Mouse (Mus musculus): Measurements from ENCODE around the gene Hspb6. TPM values are rescaled to one million over a fixed set of nuclear protein-coding genes. Genes with fewer than 3 reads are reported as not detected.

Hspb6 gene
- total RNA-seq (2022) = 1,000 to 10,000 TPM in 3 of 4 experiments, 100 to 1,000 TPM in 1; 959 to 1,157 (median 1,030) TPM

DNA sequence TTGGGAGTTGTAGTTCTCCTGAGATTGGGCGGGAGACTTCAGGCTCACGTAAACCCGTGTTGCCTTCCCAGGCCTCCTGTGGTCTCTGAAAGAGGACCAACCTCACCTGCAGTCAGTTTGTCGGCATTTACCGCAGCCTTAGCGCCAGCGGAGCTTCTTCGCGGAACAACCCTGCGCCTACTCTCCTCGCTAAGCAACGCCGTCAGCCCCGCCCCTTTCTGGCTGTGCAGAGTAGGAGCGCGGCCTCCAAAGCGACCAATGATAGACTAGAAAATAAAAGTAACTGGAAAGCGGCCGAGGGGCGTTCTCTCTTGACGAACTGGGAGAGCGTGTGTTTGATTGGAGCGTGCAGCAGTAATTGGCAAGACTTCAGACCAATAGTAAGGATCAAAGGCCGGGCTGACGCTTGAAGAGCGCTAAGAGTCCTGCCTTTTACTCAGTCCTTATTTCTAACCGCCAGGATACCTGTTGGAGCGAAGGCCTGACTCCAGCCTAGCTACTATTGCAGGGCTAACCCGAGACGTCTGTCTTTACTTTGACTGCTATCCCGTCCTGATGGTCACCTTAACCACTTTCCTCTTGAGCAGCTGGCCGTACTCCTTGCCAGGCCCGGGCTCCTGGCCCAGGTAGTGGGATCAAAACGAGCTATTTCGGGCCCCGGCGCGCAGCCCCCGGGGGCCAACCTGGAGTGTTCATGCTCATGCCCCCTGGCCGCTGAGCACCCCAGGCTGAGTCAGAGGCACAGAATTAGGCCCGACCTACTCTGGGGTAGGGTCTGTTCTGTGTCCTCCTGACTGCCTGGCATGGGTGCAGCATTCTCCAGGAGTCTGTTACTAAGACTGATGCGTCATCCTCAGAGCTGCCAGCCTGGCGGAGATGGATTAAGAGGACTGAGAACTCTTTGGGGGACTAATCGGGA, at the start of gene Hspb6, which contains the start of gene Proser3:
Gene Hspb6, plus strand, starts transcription at position 77 of the 919 bp plus-strand sequence.
Gene Proser3, minus strand, starts transcription at position 198 of the 919 bp plus-strand sequence.
- peak; percentile 95 to 96 for DNase-seq (ENCODE audit: low spot score in 2 of 2)

DNA sequence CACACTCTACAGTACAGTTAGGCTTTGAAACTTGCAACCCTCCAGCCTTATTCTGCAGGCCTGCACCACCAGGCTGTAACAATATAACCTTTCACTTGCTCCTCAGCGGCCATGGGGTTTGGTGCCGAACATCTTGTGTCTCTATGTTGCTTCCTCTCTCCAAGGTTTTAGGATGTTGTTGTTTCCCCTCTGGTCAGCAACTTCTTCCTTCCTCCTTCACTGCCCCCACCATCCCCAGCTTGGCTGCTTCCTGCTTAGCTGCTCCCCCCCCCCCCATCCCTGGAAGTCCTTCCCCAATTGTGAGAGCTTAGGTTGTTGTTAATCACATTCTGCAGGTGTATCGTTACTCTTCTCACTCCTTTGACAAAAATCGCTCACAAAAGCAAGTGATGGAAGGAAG, 43.9 kb upstream of the Hspb6 start:
- DNase-seq (ENCODE audit: low spot score in 2 of 2) = no peak

DNA sequence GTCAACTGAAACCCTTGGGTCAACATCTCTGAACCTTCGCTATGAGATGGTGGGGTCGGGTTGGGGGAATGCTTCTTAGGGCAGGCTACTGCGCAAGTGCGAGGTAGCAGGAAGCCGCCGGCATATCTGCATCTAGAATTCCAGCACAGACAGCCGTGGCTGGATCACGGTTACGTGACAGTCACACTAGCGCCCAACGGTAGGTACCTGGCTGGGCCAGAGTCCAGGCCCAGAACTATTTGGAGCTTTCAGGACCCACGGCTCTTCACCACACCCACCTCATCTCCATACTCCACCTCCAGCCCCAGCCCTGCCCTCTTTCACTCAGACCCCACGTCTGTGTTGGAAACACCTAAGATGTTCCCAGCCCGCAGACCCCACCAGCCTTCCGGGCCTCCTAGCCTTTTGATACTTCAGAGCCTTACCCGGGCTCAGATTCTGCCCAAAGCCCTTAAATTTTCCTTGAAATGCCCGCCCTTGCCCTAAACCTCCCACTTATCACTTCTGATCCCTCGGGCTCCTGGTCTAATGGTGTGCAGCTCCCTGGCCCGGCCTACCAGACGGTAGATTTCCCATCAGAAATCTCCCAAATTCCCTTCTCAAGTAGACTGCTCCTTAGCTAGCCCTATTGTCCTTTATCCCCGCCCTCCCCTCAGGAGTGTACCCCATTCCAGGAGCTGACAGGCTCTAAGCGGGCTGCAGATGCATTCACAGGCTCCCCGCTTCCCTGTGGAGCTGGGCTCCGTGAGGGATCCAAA, 36.8 kb upstream of the Hspb6 start:
- DNase-seq (ENCODE audit: low spot score in 2 of 2) = no peak

DNA sequence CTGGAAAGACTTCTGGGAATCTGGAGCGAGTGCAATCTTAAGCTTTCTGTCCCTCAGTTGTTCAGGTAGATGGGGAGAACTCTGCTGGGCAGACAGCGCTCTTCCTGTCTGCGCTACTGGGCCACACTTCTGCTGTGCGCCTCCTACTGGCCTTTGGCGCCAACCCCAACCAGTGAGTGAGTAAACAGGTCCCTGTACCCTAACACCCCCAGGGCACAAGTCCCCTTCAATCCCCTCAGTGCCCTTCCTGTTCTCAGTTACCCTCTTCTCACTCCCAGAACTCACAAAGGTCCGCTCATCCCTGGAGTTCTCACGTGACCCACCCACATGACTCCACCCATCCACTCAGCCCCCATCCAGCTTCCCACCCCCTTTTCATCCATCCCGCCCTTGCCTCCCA, 33.7 kb upstream of the Hspb6 start:
- no peak for DNase-seq (ENCODE audit: low spot score in 2 of 2)

DNA sequence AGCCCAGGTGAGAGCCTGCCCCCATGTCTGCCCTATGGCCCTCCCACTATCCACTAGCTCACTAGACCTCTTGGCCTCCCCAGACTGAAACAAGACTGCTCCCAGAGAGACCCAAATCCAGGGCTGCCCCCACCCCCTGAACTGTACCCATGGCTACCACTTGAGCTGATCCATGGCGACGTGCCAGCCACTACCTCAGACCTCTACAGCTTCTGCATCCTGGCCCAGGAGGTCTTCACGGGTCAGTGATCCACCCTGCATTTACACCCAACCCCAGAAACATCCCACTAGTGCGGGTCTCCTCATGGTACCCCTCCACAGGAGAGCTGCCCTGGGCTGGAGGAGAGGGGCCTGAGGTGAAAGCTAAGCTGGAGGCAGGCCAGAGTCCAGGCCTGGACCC, 31.6 kb upstream of the Hspb6 start:
- DNase-seq (ENCODE audit: low spot score in 2 of 2) = no peak

DNA sequence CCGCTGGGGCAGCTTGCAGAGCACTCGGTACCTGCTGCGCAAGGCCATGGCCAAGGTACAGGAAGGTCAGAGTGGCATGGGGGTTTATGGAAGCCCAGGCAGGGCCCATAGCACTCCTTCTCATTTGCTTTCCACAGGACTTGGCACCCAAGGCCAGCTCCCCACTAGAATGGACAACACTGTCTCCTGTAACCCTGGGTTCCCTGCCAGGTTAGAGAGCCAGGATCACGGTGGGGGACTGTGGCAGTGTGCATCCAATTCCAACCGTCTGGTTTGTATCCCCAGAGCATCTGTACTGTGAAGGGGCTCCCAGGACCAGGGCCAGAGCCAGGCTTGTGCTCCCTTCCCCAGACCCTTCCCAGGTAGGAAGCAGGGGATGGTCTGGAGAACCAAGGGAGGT, 31.1 kb upstream of the Hspb6 start:
- DNase-seq (ENCODE audit: low spot score in 2 of 2) = no peak

DNA sequence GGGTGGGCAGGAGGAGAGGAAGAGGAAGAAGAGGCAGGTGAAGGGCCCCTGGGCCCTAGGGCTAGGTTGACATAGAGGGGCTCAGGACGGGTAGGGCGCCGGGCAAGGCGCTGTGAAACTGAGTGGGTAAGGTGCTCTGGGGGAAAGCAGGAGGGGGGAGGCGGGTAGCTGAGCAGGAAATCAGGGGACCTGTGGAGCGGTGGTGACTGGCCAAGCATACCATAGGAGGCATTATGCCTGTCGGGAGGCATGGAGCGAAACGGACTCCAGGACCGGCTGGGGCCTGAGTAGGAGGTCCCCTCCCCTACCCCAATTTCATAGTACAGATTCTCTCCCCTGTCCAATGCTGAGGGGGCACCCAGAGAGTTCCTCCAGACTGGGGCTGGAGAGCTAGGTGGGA, 29.1 kb upstream of the Hspb6 start:
- DNase-seq (ENCODE audit: low spot score in 2 of 2) = no peak

DNA sequence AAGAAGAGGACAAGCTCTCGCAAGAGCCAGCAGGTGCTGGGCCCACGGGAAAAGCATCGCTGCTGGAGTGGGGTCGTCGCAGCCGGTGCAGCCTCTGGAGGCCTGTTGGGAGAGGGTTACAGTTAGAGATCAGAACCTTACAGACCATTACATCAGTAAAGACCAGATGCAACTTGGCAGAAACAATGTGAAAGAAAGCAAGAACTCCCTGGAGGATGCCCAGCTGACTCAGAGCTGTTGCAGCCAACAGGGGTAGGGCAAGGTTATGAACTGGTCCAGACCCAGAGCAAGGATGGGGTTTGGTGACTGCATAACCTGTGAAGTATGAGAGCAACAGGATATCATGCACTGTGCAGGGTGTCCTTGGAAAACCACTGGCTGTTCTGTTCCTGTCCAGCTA, 27.5 kb upstream of the Hspb6 start:
- no peak for DNase-seq (ENCODE audit: low spot score in 2 of 2)

DNA sequence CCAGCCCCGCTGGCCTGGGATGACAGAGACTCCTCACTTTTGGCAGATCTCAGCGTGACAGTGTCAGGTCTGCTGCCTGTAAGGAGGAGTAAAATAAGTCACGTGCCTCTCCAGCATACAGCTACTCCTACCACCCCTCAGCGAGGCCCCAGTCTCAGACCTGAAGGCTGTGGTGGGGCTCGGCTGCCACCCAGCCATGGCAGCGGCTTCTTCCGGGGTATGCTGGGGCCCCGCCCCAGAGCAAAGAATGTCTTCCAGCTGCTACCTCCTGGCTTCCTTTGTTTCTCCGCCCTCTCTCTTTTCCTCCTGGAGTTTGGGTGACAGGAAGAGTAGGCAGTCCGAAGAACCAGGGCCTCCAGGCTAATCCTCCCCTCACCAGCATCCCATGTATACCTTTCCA, 26.0 kb upstream of the Hspb6 start:
- DNase-seq (ENCODE audit: low spot score in 2 of 2) = no peak

DNA sequence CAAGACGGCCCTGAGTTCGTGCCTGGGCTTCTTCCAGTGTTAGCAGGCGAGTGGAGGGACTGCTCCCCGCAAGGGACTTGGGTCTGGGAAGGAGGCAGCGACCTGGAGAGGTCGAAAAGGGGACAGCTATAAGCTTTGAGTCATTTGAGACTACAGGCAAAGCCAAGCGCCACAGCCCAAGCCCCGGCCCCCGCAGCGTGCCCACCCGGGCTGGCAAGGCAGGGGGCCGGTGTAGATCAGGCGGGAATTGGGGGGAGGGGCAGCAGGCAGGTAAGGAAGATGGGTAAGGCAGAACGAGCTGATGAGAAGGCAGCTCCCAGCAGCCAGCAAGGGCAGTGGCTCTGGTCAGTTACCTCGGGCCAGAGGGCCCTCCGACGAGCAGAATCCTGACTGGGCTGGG, 25.6 kb upstream of the Hspb6 start:
- no peak for DNase-seq (ENCODE audit: low spot score in 2 of 2)

DNA sequence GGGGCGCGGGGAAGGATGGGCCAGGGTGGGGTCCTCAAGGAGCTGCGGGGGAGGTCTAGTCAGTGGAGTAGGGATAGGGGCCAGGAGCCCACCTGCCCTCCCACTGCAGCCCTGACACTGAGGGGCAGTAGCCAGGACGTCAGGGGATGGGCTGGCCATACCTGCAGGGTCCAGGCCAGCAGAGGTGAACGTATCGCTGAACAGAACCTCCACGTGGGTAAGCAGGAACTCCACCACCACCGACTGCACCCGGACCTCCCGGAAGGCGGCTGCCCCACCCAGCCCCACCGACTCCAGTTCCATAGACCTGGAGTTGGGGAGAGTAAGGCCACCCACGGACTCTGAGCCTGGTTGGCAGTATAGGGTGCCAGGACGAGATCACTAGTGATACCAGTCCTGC, 25.0 kb upstream of the Hspb6 start:
- no peak for DNase-seq (ENCODE audit: low spot score in 2 of 2)

DNA sequence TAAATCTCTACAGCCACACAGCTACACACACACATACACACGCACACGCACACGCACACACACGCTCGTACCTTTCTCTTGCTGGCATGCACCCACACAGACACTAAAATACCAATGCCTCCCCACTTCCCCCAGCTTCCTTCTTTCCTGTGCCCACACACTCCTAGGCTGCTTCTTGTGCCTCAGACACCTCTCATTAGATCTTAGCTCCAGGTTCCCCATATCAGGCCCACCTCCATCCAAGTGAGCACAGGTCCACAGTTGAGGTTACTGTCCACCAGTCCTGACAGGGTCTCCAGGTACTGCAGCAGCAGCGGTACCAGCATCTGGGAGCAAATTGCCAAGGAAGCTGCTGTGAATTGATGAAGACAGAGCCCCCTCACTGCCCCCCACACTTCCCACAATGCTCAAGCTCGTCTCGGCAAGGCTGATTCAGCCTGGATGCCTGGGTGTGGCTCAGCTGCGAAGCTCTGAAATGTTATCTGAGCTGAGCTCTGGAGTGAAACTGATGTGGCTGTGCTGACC, 20.6 kb upstream of the Hspb6 start:
- no peak for DNase-seq (ENCODE audit: low spot score in 2 of 2)

DNA sequence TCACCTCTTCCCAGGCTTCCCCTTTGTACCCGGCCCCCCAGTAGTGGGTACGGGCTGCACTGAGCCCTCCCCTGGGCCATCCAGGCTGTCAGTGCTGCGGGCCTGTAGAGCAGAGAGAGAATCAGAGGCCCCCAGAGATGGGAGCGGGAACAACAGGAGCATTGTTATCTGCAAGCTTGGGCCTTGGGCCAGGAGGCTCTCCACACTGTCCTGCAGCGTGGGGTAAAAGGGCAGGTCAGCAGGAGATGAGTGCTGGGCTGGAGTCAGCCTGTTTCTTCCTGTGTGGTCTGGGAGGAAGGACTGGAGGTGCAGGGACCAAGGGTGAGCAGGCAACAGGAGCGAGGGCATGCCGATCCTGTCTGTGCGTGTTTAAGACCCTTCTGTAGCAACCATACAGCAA, 19.0 kb upstream of the Hspb6 start:
- no peak for DNase-seq (ENCODE audit: low spot score in 2 of 2)

DNA sequence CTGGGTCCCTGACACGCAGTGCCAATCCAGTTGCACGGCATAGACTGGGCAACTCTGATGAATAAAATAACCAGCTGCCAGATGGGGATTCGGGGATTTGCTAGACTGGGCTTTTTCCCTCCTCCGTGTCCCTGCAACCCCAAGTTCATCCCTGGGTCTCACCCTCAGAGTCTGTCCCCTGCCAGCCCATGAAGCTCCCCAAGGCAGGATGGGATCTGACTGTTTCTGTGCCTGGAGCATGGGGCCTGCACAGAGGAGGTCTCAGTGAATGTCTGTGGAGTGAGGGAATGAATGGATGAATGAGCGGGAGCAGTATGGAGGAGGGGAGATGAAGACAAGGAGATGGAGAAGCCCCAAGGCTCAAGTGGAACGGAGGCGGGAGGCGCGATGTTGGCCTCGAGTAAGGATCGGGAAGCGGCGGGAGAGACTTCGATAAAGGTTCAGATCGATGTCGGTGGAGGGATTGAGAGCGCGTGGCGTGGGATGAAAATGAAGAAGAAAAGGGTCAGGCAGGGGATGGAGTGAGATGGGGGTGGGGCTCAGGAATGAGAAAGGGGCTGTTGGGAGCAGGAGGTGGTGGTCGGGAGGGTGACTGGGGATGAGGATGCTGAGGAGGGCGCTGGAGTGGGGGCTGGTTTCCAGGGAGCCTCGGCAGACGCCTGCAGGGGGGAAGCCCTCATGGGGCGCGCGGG, 17.9 kb upstream of the Hspb6 start:
- no peak for DNase-seq (ENCODE audit: low spot score in 2 of 2)

DNA sequence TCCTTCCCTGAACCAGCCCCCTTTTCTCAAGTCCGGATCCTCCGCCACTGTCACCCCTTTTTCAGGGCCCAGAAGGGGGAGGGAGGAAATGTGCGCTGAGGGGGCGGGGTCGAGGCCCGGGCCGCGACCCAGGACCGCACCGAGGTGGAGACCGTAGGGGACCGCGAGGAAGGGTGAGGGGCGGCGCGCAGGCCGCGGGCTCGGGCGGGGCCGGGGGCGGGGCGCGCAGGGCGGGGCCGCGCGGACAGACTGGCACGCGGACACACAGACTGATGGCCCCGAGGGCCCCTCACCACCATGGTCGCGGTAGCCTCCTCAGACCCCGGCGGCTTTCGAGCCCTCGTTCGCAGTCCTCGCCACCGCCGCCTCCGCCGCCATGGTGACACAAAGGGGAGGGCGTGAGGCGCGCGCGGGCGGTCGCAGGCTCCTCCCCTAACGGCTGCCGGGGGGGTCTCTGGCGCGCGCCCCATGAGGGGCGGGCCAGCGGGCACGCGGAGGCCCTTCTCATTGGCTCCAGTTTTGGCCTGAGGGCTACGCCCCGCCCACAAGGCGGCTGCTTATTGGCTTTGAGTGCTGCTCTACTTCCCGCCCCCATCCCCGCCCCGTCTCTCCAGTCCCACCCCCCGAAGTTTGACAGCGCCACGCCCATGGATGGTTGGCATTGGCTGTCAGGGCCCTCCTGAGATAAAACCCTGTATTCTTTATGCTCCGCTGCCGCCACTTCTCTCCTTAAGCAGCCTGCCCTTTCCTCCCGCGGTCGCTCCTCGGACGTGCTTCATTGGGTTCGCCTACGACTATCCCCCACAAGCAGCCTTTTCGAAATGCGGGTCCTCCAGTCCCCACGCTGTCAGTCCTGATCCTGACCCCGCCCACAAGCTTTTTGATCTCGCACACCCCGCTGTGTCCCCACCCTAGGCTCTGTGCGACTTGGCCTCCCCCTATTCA, 17.1 kb upstream of the Hspb6 start, which contains the start of gene Arhgap33:
Gene Arhgap33, minus strand, starts transcription at position 428 of the 945 bp plus-strand sequence.
- peak; percentile 91 to 93 for DNase-seq (ENCODE audit: low spot score in 2 of 2)

DNA sequence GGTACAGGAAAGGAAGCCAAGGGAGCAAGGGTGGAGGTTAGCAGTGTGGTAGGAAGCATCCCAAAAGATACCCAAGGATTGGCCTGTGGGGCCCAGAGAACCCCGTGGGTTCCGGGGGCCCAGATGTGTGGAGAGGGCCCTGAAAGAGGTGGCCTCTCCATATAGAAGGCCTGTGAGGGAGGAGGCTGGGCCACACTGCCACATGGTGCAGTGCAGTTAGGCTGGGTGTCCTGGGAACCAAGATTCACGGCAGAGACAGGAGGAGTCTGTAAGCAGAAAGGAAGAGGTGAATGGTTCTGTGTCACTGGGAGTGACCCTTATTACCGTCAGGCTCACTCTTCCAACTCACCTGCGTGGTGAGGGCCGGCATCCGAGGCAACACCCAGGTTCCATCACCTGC, 11.4 kb upstream of the Hspb6 start:
- no peak for DNase-seq (ENCODE audit: low spot score in 2 of 2)

DNA sequence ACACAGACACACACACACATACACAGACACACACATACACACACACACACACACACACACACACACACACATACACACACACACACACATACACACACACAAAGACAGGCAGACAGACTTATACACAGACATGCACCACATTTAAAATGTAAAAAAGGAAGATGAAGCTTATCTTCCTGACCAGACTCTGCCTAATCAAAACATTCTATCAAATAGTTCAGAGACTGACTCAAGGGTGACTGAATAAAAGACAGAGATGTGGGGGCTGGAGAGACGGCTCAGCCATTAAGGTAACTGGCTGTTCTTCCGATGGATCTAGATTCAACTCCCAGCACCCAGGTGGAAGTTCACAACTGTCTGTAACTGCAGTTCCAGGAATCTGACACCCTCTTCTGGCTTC, 7.7 kb upstream of the Hspb6 start:
- DNase-seq (ENCODE audit: low spot score in 2 of 2) = no peak

DNA sequence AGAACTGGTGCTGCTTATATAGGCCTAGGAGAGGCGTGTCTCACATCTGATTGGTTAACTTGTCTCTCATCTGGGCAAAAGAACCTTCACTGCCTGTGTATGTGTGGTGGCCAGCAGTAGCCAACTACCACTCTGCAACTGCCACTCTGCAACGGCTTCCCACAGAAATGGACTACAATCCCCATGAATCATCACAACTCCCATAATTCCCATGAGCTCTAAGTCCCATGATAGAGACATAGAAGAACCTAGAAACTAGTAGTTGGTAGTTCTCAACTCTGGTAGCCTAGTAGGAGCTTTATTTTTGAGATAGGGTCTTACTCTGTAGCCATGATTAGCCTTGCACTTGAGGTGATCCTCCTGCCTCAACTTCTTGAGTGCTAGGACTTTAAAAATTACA, 2.1 kb upstream of the Hspb6 start:
- DNase-seq (ENCODE audit: low spot score in 2 of 2) = no peak

DNA sequence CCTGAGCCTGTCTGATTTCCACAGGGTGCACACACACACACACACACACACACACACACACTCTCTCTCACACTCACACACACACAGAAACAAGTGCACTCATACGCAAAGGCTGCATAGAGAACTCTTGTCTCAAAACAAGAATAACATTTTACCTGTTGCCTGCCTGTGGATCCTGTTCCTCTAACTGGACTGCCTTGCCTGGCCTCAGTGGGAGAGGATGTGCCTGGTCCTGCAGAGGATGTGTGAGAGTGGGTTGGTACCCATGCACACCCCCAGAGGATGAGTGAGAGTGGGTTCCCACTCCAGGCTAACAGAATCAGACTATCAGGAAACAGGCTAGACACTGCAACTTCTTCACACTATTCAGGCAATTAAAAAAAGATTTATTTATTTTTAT, 1.4 kb upstream of the Hspb6 start:
- DNase-seq (ENCODE audit: low spot score in 2 of 2) = no peak

DNA sequence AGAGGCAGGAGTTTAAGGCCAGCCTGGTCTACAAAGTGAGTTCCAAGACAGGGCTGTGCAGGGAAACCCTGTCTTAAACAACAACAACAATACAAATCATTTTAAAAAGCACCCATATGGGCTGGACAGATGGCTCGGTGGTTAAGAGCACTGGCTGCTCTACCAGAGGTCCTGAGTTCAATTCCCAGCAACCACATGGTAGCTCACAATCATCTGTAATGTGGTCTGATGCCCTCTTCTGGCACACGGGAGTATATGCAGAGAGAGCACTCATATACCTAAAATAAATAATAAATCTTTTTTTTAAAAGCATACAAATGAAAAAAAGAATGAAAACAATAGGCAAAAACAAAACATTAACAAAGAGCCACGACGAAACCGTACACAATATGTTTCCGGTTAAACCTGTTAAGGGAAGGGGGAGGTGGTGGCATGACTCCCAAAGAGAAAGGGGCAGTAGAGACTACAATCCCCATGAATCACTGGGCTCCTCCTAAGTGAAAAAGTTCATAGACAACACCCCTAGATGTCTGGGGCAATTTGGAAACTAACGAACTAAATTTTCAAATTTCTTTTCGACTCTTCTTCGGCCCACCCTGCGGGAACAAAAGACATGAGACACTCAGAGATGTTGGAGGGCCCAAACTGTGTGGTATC, 405 bp upstream of the Hspb6 start:
- no peak for DNase-seq (ENCODE audit: low spot score in 2 of 2)

All from gastrocnemius, adult 8-10 months (tissue).